Mouse (Mus musculus) liver, embryonic 14.5 days (tissue): ENCODE data around the gene Ambra1.

Experiments
- CTCF ChIP-seq: IDR thresholded peaks from 2 replicates; pipeline ENCODE4 v1.5.1; 2016; ENCODE audit warnings: antibody characterized with exemption, low read depth, control low read depth
- EP300 ChIP-seq: IDR thresholded peaks from 2 replicates; pipeline ENCODE4 v1.6.1; 2016; ENCODE audit warnings: antibody characterized with exemption, low read depth

GRCm38 (mm10) chr2:91948792-91949241, 218.9 kb downstream of the Ambra1 start:
- TF ChIP-seq CTCF (no peak), EP300 (no peak)
